Comparison of ENCODE assay signal across 16 mouse cellular contexts in the genomic region with DNA sequence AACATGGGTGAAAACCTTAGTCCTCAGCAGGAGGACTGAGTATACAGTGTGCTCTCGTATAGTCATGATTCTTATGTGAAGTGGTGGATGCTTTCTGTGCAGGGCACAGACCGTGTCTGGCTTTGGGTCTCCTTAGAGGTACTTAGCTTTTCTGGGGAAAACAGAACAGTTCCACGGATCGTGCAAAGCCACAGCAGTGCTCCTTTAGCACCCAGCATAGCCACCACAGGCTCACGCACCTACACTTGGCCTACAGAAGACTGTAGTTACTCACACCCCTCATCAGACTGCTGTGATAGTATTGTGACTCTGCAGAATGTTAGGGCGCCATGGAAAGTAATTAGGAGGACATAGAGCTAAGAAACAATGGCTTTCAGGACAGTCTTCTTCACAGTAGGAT.
A peak's percentile ranks its signal among the peaks of the same experiment; 100 is the strongest.
DNase-seq lines count a peak whose midpoint lies in the region; ATAC-seq lines count a peak whose summit lies in the region.
"Had no signal": no experiment of that assay in that cellular context is flagged by ENCODE, and none has a peak within 500 bp of the region (broad histone marks: within the 10 kb centered on the region; RNA-seq: fewer than 3 reads in every experiment).

No protein-coding gene starts in this region.

- no peak overlapping the region for H3K27ac ChIP-seq in midbrain, embryonic 11.5 days (ENCODE audit: low read depth, low read length)
- no peak overlapping the region for H3K27ac ChIP-seq in midbrain, embryonic 10.5 days (replicated peaks)

- DNase-seq in heart, adult 11 months = peak; percentile 55
- no peak for DNase-seq in heart, adult 9 months (ENCODE audit: low spot score in 2 of 2)
- DNase-seq in midbrain, embryonic 11.5 days (ENCODE audit: low spot score, missing footprints) = peak; percentile 61
- no peak for DNase-seq in midbrain, embryonic 10.5 days (ENCODE audit: low spot score)
- peak; percentile 26 for DNase-seq in induced T-regulatory cell, adult 2 months (ENCODE audit: low read depth)
- DNase-seq in embryo, embryonic 10.5 days (ENCODE audit: low spot score) = no peak
- DNase-seq: adrenal gland, postnatal 25 days; B cell, adult 2 months; cerebellum, adult 11 months; cerebellum, adult 11-12 months; cerebellum, adult 18-20 months had no signal

- no peaks in the 10 kb centered on the region for H3K4me1 ChIP-seq in midbrain, embryonic 11.5 days (ENCODE audit: control insufficient read depth, insufficient read depth, low read length)
- H3K4me1 ChIP-seq in midbrain, embryonic 10.5 days = peaks cover 5% of the 10 kb centered on the region

- no peak overlapping the region for H3K9ac ChIP-seq in midbrain, embryonic 11.5 days (ENCODE audit: low read length)

- no peak overlapping the region for H3K4me2 ChIP-seq in midbrain, embryonic 11.5 days

- no peak for ATAC-seq in midbrain, embryonic 11.5 days (ENCODE audit: low FRiP score)
- ATAC-seq: activated CD4-positive, CD25-positive, alpha-beta regulatory T cell, adult 4 months; CD4-positive, CD25-positive, alpha-beta regulatory T cell, adult 4 months; Patski had no signal

- 81% methylated on average over 6 of the region's 6 CpGs for WGBS in midbrain, embryonic 11.5 days
- WGBS in midbrain, embryonic 10.5 days = 79% methylated on average over 6 of the region's 6 CpGs

- no peak overlapping the region for H3K4me3 ChIP-seq in midbrain, embryonic 11.5 days (ENCODE audit: low read depth, low read length)
- H3K4me3 ChIP-seq in midbrain, embryonic 10.5 days = no peak overlapping the region

- H3K9me3 ChIP-seq in midbrain, embryonic 11.5 days (ENCODE audit: control insufficient read depth, low read length) = no peaks in the 10 kb centered on the region
- no peaks in the 10 kb centered on the region for H3K9me3 ChIP-seq in midbrain, embryonic 10.5 days (replicated peaks)
- H3K9me3 ChIP-seq: G1E had no signal

- H3K27me3 ChIP-seq in midbrain, embryonic 11.5 days (ENCODE audit: control insufficient read depth, insufficient read depth, low read length) = no peaks in the 10 kb centered on the region
- no peaks in the 10 kb centered on the region for H3K27me3 ChIP-seq in midbrain, embryonic 10.5 days (ENCODE audit: low read depth, poor library complexity, severe bottlenecking)
- H3K27me3 ChIP-seq: CH12.LX had no signal

- no peaks in the 10 kb centered on the region for H3K36me3 ChIP-seq in midbrain, embryonic 11.5 days (ENCODE audit: control insufficient read depth, insufficient read depth, low read length)
- H3K36me3 ChIP-seq in midbrain, embryonic 10.5 days = no peaks in the 10 kb centered on the region; the same call in 1 of the 2 replicates
- H3K36me3 ChIP-seq: G1E had no signal

Comparison
In these comparisons a context has a peak if more than half of its experiments do, and no peak if none do; other contexts are left out.
1. DNase-seq: peak in heart, adult 11 months (single experiment), midbrain, embryonic 11.5 days (single experiment) and induced T-regulatory cell, adult 2 months (single experiment); none in heart, adult 9 months (0 of 2), midbrain, embryonic 10.5 days (single experiment) and embryo, embryonic 10.5 days (single experiment).